Mouse (Mus musculus) forebrain, embryonic 12.5 days (tissue): ENCODE measurements around the gene Ptprb. TPM values are rescaled to one million over a fixed set of nuclear protein-coding genes. Genes with fewer than 3 reads are reported as not detected.
A peak's percentile ranks its signal among the peaks of the same experiment; 100 is the strongest.

Source experiments
- ATAC-seq: fragments of 200-750 bp; cut with Nextera tagmentation; 2 replicates; pipeline ENCODE4 v1.8.0; 2017; ENCODE audit warnings: moderate TSS enrichment; ENCODE audit not compliant: low FRiP score
- H3K27ac ChIP-seq: fragments of 300-500 bp; sonication (generic); 2 replicates; pipeline ENCODE4 v1.5.1; 2016; ENCODE audit warnings: mild to moderate bottlenecking
- H3K27me3 ChIP-seq: fragments of 300-500 bp; sonication (generic); 2 replicates; pipeline ENCODE4 v1.6.1; 2016; ENCODE audit warnings: mild to moderate bottlenecking
- H3K36me3 ChIP-seq: fragments of 300-500 bp; sonication (generic); replicated peaks from 2 replicates; pipeline ENCODE4 v1.6.1; 2016; ENCODE audit warnings: mild to moderate bottlenecking
- H3K4me1 ChIP-seq: fragments of 300-500 bp; sonication (generic); 2 replicates; pipeline ENCODE4 v1.6.1; 2016
- H3K4me2 ChIP-seq: fragments of 300-500 bp; sonication (generic); 2 replicates; pipeline ENCODE4 v1.6.1; 2016; ENCODE audit warnings: mild to moderate bottlenecking, moderate library complexity
- H3K4me3 ChIP-seq: fragments of 300-500 bp; sonication (generic); replicated peaks from 2 replicates; pipeline ENCODE4 v1.5.1; 2016; ENCODE audit warnings: mild to moderate bottlenecking
- H3K9ac ChIP-seq: fragments of 300-500 bp; sonication (generic); 2 replicates; pipeline ENCODE4 v1.6.1; 2016; ENCODE audit warnings: mild to moderate bottlenecking
- H3K9me3 ChIP-seq: fragments of 300-500 bp; sonication (generic); 2 replicates; pipeline ENCODE4 v1.6.1; 2016
- WGBS: fragments of 180-500 bp; shearing (Covaris S2); methylation state at CpG from one replicate; pipeline ENCODE4 v1.1.7; 2016; 5-methylcytosine and 5-hydroxymethylcytosine counted together
- polyA plus RNA-seq: library from polyadenylated mRNA; unstranded; fragments of >200 nt; fragmentation: Nextera tagmentation; extraction: Ambion mirVana; gene quantifications from 2 replicates; pipeline ENCODE4 v1.2.1, GENCODE M21; 2016

Gene Ptprb
- polyA plus RNA-seq, 1 experiment from 2014 or later = 2.8 TPM

- Histone ChIP-seq H3K4me3 (no peak overlapping the region), H3K27ac (no peak overlapping the region), H3K4me2 (no peak overlapping the region), H3K27me3 (no peaks in the 10 kb centered on the region), H3K9me3 (no peaks in the 10 kb centered on the region), H3K36me3 (no peaks in the 10 kb centered on the region), H3K4me1 (no peaks in the 10 kb centered on the region), H3K9ac (no peak overlapping the region)
- no peak for ATAC-seq
- WGBS = 72% methylated on average over 4 of the region's 4 CpGs
These were observed 7.9 kb upstream of the Ptprb start for GRCm38 (mm10) chr10:116267434-116267822.

GRCm38 (mm10) chr10:116268343-116268742 lies 7.0 kb upstream of the Ptprb start:
- Histone ChIP-seq H3K27ac (no peak overlapping the region), H3K9ac (no peak overlapping the region), H3K9me3 (no peaks in the 10 kb centered on the region), H3K4me1 (no peaks in the 10 kb centered on the region), H3K27me3 (no peaks in the 10 kb centered on the region), H3K4me2 (no peak overlapping the region), H3K36me3 (no peaks in the 10 kb centered on the region), H3K4me3 (no peak overlapping the region)
- ATAC-seq = no peak
- 47% methylated on average over 4 of the region's 4 CpGs for WGBS

- H3K9ac ChIP-seq = no peak overlapping the region
These were observed 4.5 kb upstream of the Ptprb start for GRCm38 (mm10) chr10:116270646-116271469.

GRCm38 (mm10) chr10:116271470-116271915 lies 3.8 kb upstream of the Ptprb start:
- no peaks in the 10 kb centered on the region for H3K36me3 ChIP-seq
- no peaks in the 10 kb centered on the region for H3K27me3 ChIP-seq
- ATAC-seq = no peak
- no peak overlapping the region for H3K9ac ChIP-seq
- H3K27ac ChIP-seq = no peak overlapping the region
- no peaks in the 10 kb centered on the region for H3K9me3 ChIP-seq
- no peak overlapping the region for H3K4me3 ChIP-seq
- no peaks in the 10 kb centered on the region for H3K4me1 ChIP-seq
- H3K4me2 ChIP-seq = no peak overlapping the region
- 92% methylated on average over 10 of the region's 10 CpGs for WGBS

More at GRCm38 (mm10) chr10:116270646-116271469, 4.5 kb upstream of the Ptprb start:
- Histone ChIP-seq H3K4me2 (no peak overlapping the region), H3K9me3 (no peaks in the 10 kb centered on the region), H3K4me3 (no peak overlapping the region), H3K27ac (0 out of 2 replicates have a peak overlapping the region, but pooled peaks have one; percentile 46), H3K4me1 (no peaks in the 10 kb centered on the region), H3K36me3 (no peaks in the 10 kb centered on the region), H3K27me3 (no peaks in the 10 kb centered on the region)
- 80% methylated on average over 12 of the region's 12 CpGs for WGBS
- no peak for ATAC-seq

- Histone ChIP-seq H3K9ac (no peak overlapping the region), H3K27me3 (no peaks in the 10 kb centered on the region), H3K9me3 (no peaks in the 10 kb centered on the region), H3K4me1 (no peaks in the 10 kb centered on the region), H3K36me3 (no peaks in the 10 kb centered on the region), H3K4me3 (no peak overlapping the region), H3K27ac (no peak overlapping the region), H3K4me2 (no peak overlapping the region)
- ATAC-seq = no peak
- WGBS = 82% methylated on average over 3 of the region's 3 CpGs
These were observed 3.2 kb upstream of the Ptprb start for GRCm38 (mm10) chr10:116272156-116272555.

- Histone ChIP-seq H3K36me3 (no peaks in the 10 kb centered on the region), H3K27ac (no peak overlapping the region), H3K27me3 (no peaks in the 10 kb centered on the region), H3K4me1 (no peaks in the 10 kb centered on the region), H3K9me3 (no peaks in the 10 kb centered on the region), H3K4me3 (no peak overlapping the region), H3K4me2 (no peak overlapping the region), H3K9ac (no peak overlapping the region)
- WGBS = 79% methylated on average over 7 of the region's 7 CpGs
- ATAC-seq = no peak
These were observed 11.5 kb downstream of the Ptprb start for GRCm38 (mm10) chr10:116286697-116287344.

GRCm38 (mm10) chr10:116288130-116288529 lies 12.8 kb downstream of the Ptprb start:
- 85% methylated on average over 9 of the region's 9 CpGs for WGBS
- Histone ChIP-seq H3K27me3 (no peaks in the 10 kb centered on the region), H3K9me3 (no peaks in the 10 kb centered on the region), H3K4me2 (no peak overlapping the region), H3K4me1 (no peaks in the 10 kb centered on the region), H3K36me3 (no peaks in the 10 kb centered on the region), H3K9ac (no peak overlapping the region), H3K27ac (no peak overlapping the region), H3K4me3 (no peak overlapping the region)
- ATAC-seq = no peak

- no peaks in the 10 kb centered on the region for H3K27me3 ChIP-seq
- H3K27ac ChIP-seq = no peak overlapping the region
- H3K4me3 ChIP-seq = no peak overlapping the region
- no peak overlapping the region for H3K9ac ChIP-seq
- no peaks in the 10 kb centered on the region for H3K36me3 ChIP-seq
- 82% methylated on average over 4 of the region's 4 CpGs for WGBS
- H3K9me3 ChIP-seq = no peaks in the 10 kb centered on the region
- ATAC-seq = no peak
- H3K4me2 ChIP-seq = no peak overlapping the region
- no peaks in the 10 kb centered on the region for H3K4me1 ChIP-seq
These were observed 15.2 kb downstream of the Ptprb start for GRCm38 (mm10) chr10:116290483-116290882.

- Histone ChIP-seq H3K4me3 (no peak overlapping the region), H3K36me3 (no peaks in the 10 kb centered on the region), H3K27me3 (no peaks in the 10 kb centered on the region), H3K27ac (no peak overlapping the region), H3K4me1 (no peaks in the 10 kb centered on the region), H3K9ac (no peak overlapping the region), H3K9me3 (no peaks in the 10 kb centered on the region), H3K4me2 (no peak overlapping the region)
- 81% methylated on average over 8 of the region's 8 CpGs for WGBS
- ATAC-seq = no peak
These were observed 15.9 kb downstream of the Ptprb start for GRCm38 (mm10) chr10:116291153-116291755.

GRCm38 (mm10) chr10:116296439-116296838 lies 21.1 kb downstream of the Ptprb start:
- peaks cover 16% of the 10 kb centered on the region for H3K27me3 ChIP-seq
- H3K4me1 ChIP-seq = peaks cover 2% of the 10 kb centered on the region; the same call in 1 of the 2 replicates
- no peak for ATAC-seq
- 84% methylated on average over 4 of the region's 4 CpGs for WGBS
- H3K4me3 ChIP-seq = no peak overlapping the region
- H3K27ac ChIP-seq = no peak overlapping the region
- no peaks in the 10 kb centered on the region for H3K36me3 ChIP-seq
- no peaks in the 10 kb centered on the region for H3K9me3 ChIP-seq
- no peak overlapping the region for H3K4me2 ChIP-seq
- H3K9ac ChIP-seq = no peak overlapping the region

- no peak for ATAC-seq
- Histone ChIP-seq H3K9ac (no peak overlapping the region), H3K9me3 (no peaks in the 10 kb centered on the region), H3K27ac (no peak overlapping the region), H3K4me3 (no peak overlapping the region), H3K36me3 (no peaks in the 10 kb centered on the region), H3K27me3 (peaks cover 25% of the 10 kb centered on the region), H3K4me2 (no peak overlapping the region), H3K4me1 (peaks cover 6% of the 10 kb centered on the region; the same call in 1 of the 2 replicates)
- 88% methylated on average over 12 of the region's 12 CpGs for WGBS
These were observed 22.5 kb downstream of the Ptprb start for GRCm38 (mm10) chr10:116297854-116298253.

GRCm38 (mm10) chr10:116300824-116301223 lies 25.5 kb downstream of the Ptprb start:
- Histone ChIP-seq H3K27me3 (peaks cover 30% of the 10 kb centered on the region), H3K27ac (no peak overlapping the region), H3K4me1 (peaks cover 6% of the 10 kb centered on the region; the same call in 1 of the 2 replicates), H3K9ac (peak overlapping the region; percentile 39), H3K4me3 (peak overlapping the region; percentile 50), H3K36me3 (no peaks in the 10 kb centered on the region), H3K9me3 (no peaks in the 10 kb centered on the region), H3K4me2 (peak overlapping the region; percentile 75)
- 0 out of 2 replicates have a peak, but pooled peaks have one; percentile 4 for ATAC-seq
- 13% methylated on average over 7 of the region's 7 CpGs for WGBS
